Mouse (Mus musculus) bone marrow macrophage, adult 2 months (primary cell): ENCODE measurements around the gene Fkbp5.

Experiments
- CTCF ChIP-seq: IDR thresholded peaks from 2 replicates; pipeline ENCODE4 v1.5.1; 2012; ENCODE audit warnings: low read depth, mild to moderate bottlenecking, low read length, moderate library complexity
- POLR2A ChIP-seq: IDR thresholded peaks from 2 replicates; pipeline ENCODE4 v1.6.1; 2012; ENCODE audit warnings: mild to moderate bottlenecking, low read depth, low read length, borderline replicate concordance

GRCm38 (mm10) chr17:28369056-28369455 lies 148.3 kb downstream of the Fkbp5 start:
- TF ChIP-seq CTCF = no peak
- no peak for TF ChIP-seq POLR2A
